Mouse (Mus musculus): ENCODE data around the gene Odf3b. TPM values are rescaled to one million over a fixed set of nuclear protein-coding genes. Genes with fewer than 3 reads are reported as not detected.
A peak's percentile ranks its signal among the peaks of the same experiment; 100 is the strongest.

Gene Odf3b
- polyA plus RNA-seq, 1 experiment from 2014 or later = 1.9 TPM

- H3K4me2 ChIP-seq (ENCODE audit: low read length) = no peak overlapping the region
- H3K4me3 ChIP-seq (replicated peaks; ENCODE audit: low read length) = no peak overlapping the region
- no peaks in the 10 kb centered on the region for H3K27me3 ChIP-seq (replicated peaks; ENCODE audit: control insufficient read depth, insufficient read depth, low read length)
- 0 out of 2 replicates have a peak, but pooled peaks cover 4% of the 10 kb centered on the region for H3K9me3 ChIP-seq (ENCODE audit: control insufficient read depth, low read length)
- H3K9ac ChIP-seq (replicated peaks; ENCODE audit: low read depth, low read length) = no peak overlapping the region
- H3K4me1 ChIP-seq (replicated peaks; ENCODE audit: control insufficient read depth, insufficient read depth, low read length) = no peaks in the 10 kb centered on the region
- H3K36me3 ChIP-seq (ENCODE audit: control insufficient read depth, insufficient read depth) = no peaks in the 10 kb centered on the region
- no peak overlapping the region for H3K27ac ChIP-seq (ENCODE audit: low read length)
- ATAC-seq = no peak
- 81% methylated on average over 10 of the region's 10 CpGs for WGBS
These were observed 25.9 kb upstream of the Odf3b start for GRCm38 (mm10) chr15:89404831-89405623.

DNA sequence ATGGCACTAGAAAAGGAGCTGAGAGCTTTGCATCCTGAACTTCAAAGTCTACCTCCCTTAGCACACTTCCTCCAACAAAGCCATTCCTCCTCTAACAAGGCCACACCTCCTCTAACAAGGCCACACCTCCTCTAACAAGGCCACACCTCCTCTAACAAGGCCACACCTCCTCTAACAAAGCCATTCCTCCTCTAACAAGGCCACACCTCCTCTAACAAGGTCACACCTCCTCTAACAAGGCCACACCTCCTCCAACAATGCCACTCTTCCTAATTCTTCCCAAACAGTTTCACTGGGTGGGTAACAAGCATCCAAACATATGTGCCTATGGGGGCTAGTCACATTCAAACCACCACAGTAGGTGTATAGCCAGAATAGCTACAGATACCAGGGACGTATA is 23.4 kb upstream of the Odf3b start:
- H3K9ac ChIP-seq (replicated peaks; ENCODE audit: low read depth, low read length) = no peak overlapping the region
- no peak overlapping the region for H3K4me3 ChIP-seq (replicated peaks; ENCODE audit: low read length)
- no peaks in the 10 kb centered on the region for H3K27me3 ChIP-seq (replicated peaks; ENCODE audit: control insufficient read depth, insufficient read depth, low read length)
- no peaks in the 10 kb centered on the region for H3K4me1 ChIP-seq (replicated peaks; ENCODE audit: control insufficient read depth, insufficient read depth, low read length)
- no peaks in the 10 kb centered on the region for H3K9me3 ChIP-seq (ENCODE audit: control insufficient read depth, low read length)
- no peak overlapping the region for H3K27ac ChIP-seq (ENCODE audit: low read length)
- WGBS = 93% methylated on average over 1 of the region's 1 CpGs
- H3K4me2 ChIP-seq (ENCODE audit: low read length) = no peak overlapping the region
- ATAC-seq = no peak
- no peaks in the 10 kb centered on the region for H3K36me3 ChIP-seq (ENCODE audit: control insufficient read depth, insufficient read depth)

DNA sequence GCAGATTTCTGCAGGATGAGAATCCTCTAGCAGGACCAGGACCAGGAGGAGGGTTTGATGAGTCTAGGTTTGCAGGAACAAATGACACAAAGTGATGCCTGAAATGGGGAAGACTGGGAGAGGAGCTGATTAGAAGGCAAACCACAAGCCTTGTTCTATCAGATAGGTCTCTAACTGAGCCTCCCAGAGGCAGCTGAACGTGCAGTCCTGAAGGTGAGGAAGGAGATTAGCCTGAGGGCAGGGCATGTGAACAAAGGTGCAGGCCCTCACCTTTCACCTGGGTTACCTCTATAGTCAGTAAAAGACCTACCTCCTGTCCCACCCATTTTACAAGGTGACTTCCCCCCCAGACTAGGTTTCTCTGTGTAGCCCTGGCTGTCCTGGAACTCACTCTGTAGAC is 20.6 kb upstream of the Odf3b start:
- no peak overlapping the region for H3K4me3 ChIP-seq (replicated peaks; ENCODE audit: low read length)
- no peak overlapping the region for H3K27ac ChIP-seq (ENCODE audit: low read length)
- no peak overlapping the region for H3K9ac ChIP-seq (replicated peaks; ENCODE audit: low read depth, low read length)
- no peaks in the 10 kb centered on the region for H3K36me3 ChIP-seq (ENCODE audit: control insufficient read depth, insufficient read depth)
- H3K4me1 ChIP-seq (replicated peaks; ENCODE audit: control insufficient read depth, insufficient read depth, low read length) = no peaks in the 10 kb centered on the region
- no peak for ATAC-seq
- H3K27me3 ChIP-seq (replicated peaks; ENCODE audit: control insufficient read depth, insufficient read depth, low read length) = no peaks in the 10 kb centered on the region
- H3K9me3 ChIP-seq (ENCODE audit: control insufficient read depth, low read length) = no peaks in the 10 kb centered on the region
- 53% methylated on average over 1 of the region's 1 CpGs for WGBS
- no peak overlapping the region for H3K4me2 ChIP-seq (ENCODE audit: low read length)

DNA sequence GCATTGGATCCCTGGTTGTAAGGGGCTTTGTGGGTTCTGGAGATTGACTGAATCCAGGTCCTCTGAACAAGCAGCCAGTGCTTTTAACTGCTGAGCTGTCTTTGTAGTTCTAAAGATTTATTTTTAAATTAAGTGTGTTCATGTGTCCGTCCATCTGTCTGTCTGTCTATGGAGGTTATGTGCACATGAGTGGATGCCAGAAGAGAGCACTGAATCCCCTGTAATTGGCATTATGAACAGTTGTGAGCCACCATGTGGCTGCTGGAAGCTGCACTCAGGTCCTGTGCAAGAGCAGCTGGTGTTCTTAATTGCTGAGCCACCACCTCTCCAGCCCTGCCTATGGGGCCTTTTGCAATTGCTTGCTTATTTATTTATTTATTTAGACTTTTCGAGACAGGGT is 19.1 kb upstream of the Odf3b start:
- 54% methylated on average over 2 of the region's 2 CpGs for WGBS
- ATAC-seq = no peak
- no peak overlapping the region for H3K9ac ChIP-seq (replicated peaks; ENCODE audit: low read depth, low read length)
- H3K27me3 ChIP-seq (replicated peaks; ENCODE audit: control insufficient read depth, insufficient read depth, low read length) = no peaks in the 10 kb centered on the region
- no peak overlapping the region for H3K4me3 ChIP-seq (replicated peaks; ENCODE audit: low read length)
- H3K4me1 ChIP-seq (replicated peaks; ENCODE audit: control insufficient read depth, insufficient read depth, low read length) = no peaks in the 10 kb centered on the region
- H3K4me2 ChIP-seq (ENCODE audit: low read length) = no peak overlapping the region
- no peaks in the 10 kb centered on the region for H3K9me3 ChIP-seq (ENCODE audit: control insufficient read depth, low read length)
- H3K36me3 ChIP-seq (ENCODE audit: control insufficient read depth, insufficient read depth) = no peaks in the 10 kb centered on the region
- H3K27ac ChIP-seq (ENCODE audit: low read length) = no peak overlapping the region

GRCm38 (mm10) chr15:89396883-89397282 is 17.8 kb upstream of the Odf3b start:
- no peaks in the 10 kb centered on the region for H3K27me3 ChIP-seq (replicated peaks; ENCODE audit: control insufficient read depth, insufficient read depth, low read length)
- H3K9me3 ChIP-seq (ENCODE audit: control insufficient read depth, low read length) = no peaks in the 10 kb centered on the region
- no peaks in the 10 kb centered on the region for H3K36me3 ChIP-seq (ENCODE audit: control insufficient read depth, insufficient read depth)
- ATAC-seq = no peak
- H3K9ac ChIP-seq (replicated peaks; ENCODE audit: low read depth, low read length) = no peak overlapping the region
- WGBS = 91% methylated on average over 4 of the region's 4 CpGs
- H3K4me3 ChIP-seq (replicated peaks; ENCODE audit: low read length) = no peak overlapping the region
- no peak overlapping the region for H3K27ac ChIP-seq (ENCODE audit: low read length)
- H3K4me1 ChIP-seq (replicated peaks; ENCODE audit: control insufficient read depth, insufficient read depth, low read length) = no peaks in the 10 kb centered on the region
- H3K4me2 ChIP-seq (ENCODE audit: low read length) = no peak overlapping the region

- Histone ChIP-seq H3K27ac (ENCODE audit: low read length) (no peak overlapping the region), H3K36me3 (ENCODE audit: control insufficient read depth, insufficient read depth) (no peaks in the 10 kb centered on the region), H3K9ac (replicated peaks; ENCODE audit: low read depth, low read length) (no peak overlapping the region), H3K4me3 (replicated peaks; ENCODE audit: low read length) (no peak overlapping the region), H3K27me3 (replicated peaks; ENCODE audit: control insufficient read depth, insufficient read depth, low read length) (no peaks in the 10 kb centered on the region), H3K4me2 (ENCODE audit: low read length) (no peak overlapping the region), H3K9me3 (ENCODE audit: control insufficient read depth, low read length) (no peaks in the 10 kb centered on the region), H3K4me1 (replicated peaks; ENCODE audit: control insufficient read depth, insufficient read depth, low read length) (no peaks in the 10 kb centered on the region)
- ATAC-seq = no peak
- 87% methylated on average over 10 of the region's 10 CpGs for WGBS
These were observed 11.0 kb upstream of the Odf3b start for GRCm38 (mm10) chr15:89390081-89390480.

- Histone ChIP-seq H3K36me3 (ENCODE audit: control insufficient read depth, insufficient read depth) (no peaks in the 10 kb centered on the region), H3K4me3 (replicated peaks; ENCODE audit: low read length) (no peak overlapping the region), H3K9me3 (ENCODE audit: control insufficient read depth, low read length) (no peaks in the 10 kb centered on the region), H3K4me1 (replicated peaks; ENCODE audit: control insufficient read depth, insufficient read depth, low read length) (no peaks in the 10 kb centered on the region), H3K4me2 (ENCODE audit: low read length) (no peak overlapping the region), H3K27me3 (replicated peaks; ENCODE audit: control insufficient read depth, insufficient read depth, low read length) (no peaks in the 10 kb centered on the region), H3K9ac (replicated peaks; ENCODE audit: low read depth, low read length) (no peak overlapping the region), H3K27ac (ENCODE audit: low read length) (no peak overlapping the region)
- ATAC-seq = no peak
- WGBS = 57% methylated on average over 12 of the region's 12 CpGs
These were observed 8.0 kb upstream of the Odf3b start for GRCm38 (mm10) chr15:89387127-89387526.

- Histone ChIP-seq H3K27ac (ENCODE audit: low read length) (no peak within 1 kb of the TSS), H3K9me3 (ENCODE audit: control insufficient read depth, low read length) (no peaks in the 10 kb centered on the region), H3K4me1 (replicated peaks; ENCODE audit: control insufficient read depth, insufficient read depth, low read length) (no peaks in the 10 kb centered on the region), H3K9ac (replicated peaks; ENCODE audit: low read depth, low read length) (no peak within 1 kb of the TSS), H3K4me2 (ENCODE audit: low read length) (no peak within 1 kb of the TSS), H3K4me3 (replicated peaks; ENCODE audit: low read length) (no peak within 1 kb of the TSS), H3K27me3 (replicated peaks; ENCODE audit: control insufficient read depth, insufficient read depth, low read length) (peaks cover 4% of the 10 kb centered on the region), H3K36me3 (ENCODE audit: control insufficient read depth, insufficient read depth) (no peaks in the 10 kb centered on the region)
- 90% methylated on average over 7 of the region's 7 CpGs for WGBS
- no peak for ATAC-seq
These were observed 5.5 kb upstream of the Odf3b start, which contains the start of gene Klhdc7b for GRCm38 (mm10) chr15:89384617-89385016. Gene Klhdc7b (plus strand): TSS chr15:89384917.

- no peak for ATAC-seq
- H3K4me3 ChIP-seq (replicated peaks; ENCODE audit: low read length) = peak overlapping the region; percentile 38
- no peaks in the 10 kb centered on the region for H3K36me3 ChIP-seq (ENCODE audit: control insufficient read depth, insufficient read depth)
- peaks cover 40% of the 10 kb centered on the region for H3K27me3 ChIP-seq (replicated peaks; ENCODE audit: control insufficient read depth, insufficient read depth, low read length)
- peaks cover 15% of the 10 kb centered on the region for H3K4me1 ChIP-seq (replicated peaks; ENCODE audit: control insufficient read depth, insufficient read depth, low read length)
- no peaks in the 10 kb centered on the region for H3K9me3 ChIP-seq (ENCODE audit: control insufficient read depth, low read length)
- no peak overlapping the region for H3K27ac ChIP-seq (ENCODE audit: low read length)
- H3K4me2 ChIP-seq (ENCODE audit: low read length) = peak overlapping the region; percentile 62
- WGBS = 17% methylated on average over 10 of the region's 10 CpGs
- H3K9ac ChIP-seq (replicated peaks; ENCODE audit: low read depth, low read length) = no peak overlapping the region; the same call in 1 of the 2 replicates
These were observed 347 bp upstream of the Odf3b start for GRCm38 (mm10) chr15:89379429-89379828.
